Mouse (Mus musculus) ES-E14 (cell line): ENCODE results near the gene Snx3. TPM values are rescaled to one million over a fixed set of nuclear protein-coding genes. Genes with fewer than 3 reads are reported as not detected.

Experiments
- DNase-seq: peaks from one replicate; pipeline ENCODE4 v3.0.0-alpha.2; 2013; ENCODE audit warnings: low read depth, low spot score
- H3K27ac ChIP-seq: 2 replicates; pipeline ENCODE4 v1.5.1; 2012; ENCODE audit warnings: low read depth, mild to moderate bottlenecking, low read length, moderate library complexity, mixed read lengths; ENCODE audit not compliant: poor library complexity, insufficient read depth, severe bottlenecking
- H3K36me3 ChIP-seq: 2 replicates; pipeline ENCODE4 v1.6.1; 2012; ENCODE audit warnings: mild to moderate bottlenecking, low read length, moderate library complexity, mixed read lengths; ENCODE audit not compliant: control insufficient read depth, poor library complexity, insufficient read depth, severe bottlenecking
- H3K4me1 ChIP-seq, 2 experiments: fragments of 150-350 bp in 1 of 2; sonication (generic) in 1 of 2; 2 replicates each; pipeline ENCODE4 v1.6.1; 2012; ENCODE audit warnings: low read length in 2 of 2, mild to moderate bottlenecking in 1 of 2, mixed read lengths in 1 of 2; ENCODE audit not compliant: control insufficient read depth in 2 of 2, insufficient read depth in 2 of 2, poor library complexity in 1 of 2
- H3K4me3 ChIP-seq, 2 experiments: fragments of 150-350 bp in 1 of 2; sonication (generic) in 1 of 2; 2 replicates each; pipeline ENCODE4 v1.5.1; 2012; ENCODE audit warnings: low read length in 2 of 2, low read depth in 1 of 2, mild to moderate bottlenecking in 1 of 2, mixed read lengths in 1 of 2; ENCODE audit not compliant: insufficient read depth in 1 of 2, poor library complexity in 1 of 2, severe bottlenecking in 1 of 2
- H3K9ac ChIP-seq: 2 replicates; pipeline ENCODE4 v1.6.1; 2012; ENCODE audit warnings: low read depth, mild to moderate bottlenecking, low read length, mixed read lengths; ENCODE audit not compliant: poor library complexity, insufficient read depth, severe bottlenecking
- H3K9me3 ChIP-seq: fragments of 150-350 bp; sonication (generic); 2 replicates; pipeline ENCODE4 v1.6.1; 2012; ENCODE audit warnings: low read depth, mild to moderate bottlenecking, low read length; ENCODE audit not compliant: control insufficient read depth, insufficient read depth
- CHD2 ChIP-seq: IDR thresholded peaks from 2 replicates; pipeline ENCODE4 v1.6.1; 2014; ENCODE audit warnings: mild to moderate bottlenecking, low read depth, low read length, inconsistent platforms
- HCFC1 ChIP-seq: IDR thresholded peaks from 2 replicates; pipeline ENCODE4 v1.6.1; 2012; ENCODE audit warnings: low read length, inconsistent platforms, borderline replicate concordance; ENCODE audit not compliant: insufficient read depth
- MAFK ChIP-seq: IDR thresholded peaks from 2 replicates; pipeline ENCODE4 v1.6.1; 2014; ENCODE audit warnings: mild to moderate bottlenecking, low read depth, low read length, inconsistent platforms; ENCODE audit not compliant: insufficient read depth
- ZC3H11A ChIP-seq: IDR thresholded peaks from 2 replicates; pipeline ENCODE4 v1.6.1; 2012; ENCODE audit warnings: low read depth, mild to moderate bottlenecking, inconsistent platforms, low read length, borderline replicate concordance
- ZNF384 ChIP-seq: IDR thresholded peaks from 2 replicates; pipeline ENCODE4 v1.6.1; 2012; ENCODE audit warnings: low read depth, low read length, inconsistent platforms
- in situ Hi-C, 2 experiments: fragments of 600-800 bp; cut with MboI; formaldehyde crosslinking; loops; one replicate each; pipeline ENCODE4 v1.15.1; 2025; ENCODE audit warnings: low sequenced_read_pairs in 2 of 2, inconsistent platforms in 1 of 2; ENCODE audit not compliant: unreplicated experiment in 2 of 2
- total RNA-seq: library from RNA; depleted of rRNA; stranded (reverse); fragments of 300-350 nt; gene quantifications from 2 replicates; pipeline ENCODE4 v1.2.3, GENCODE M21; 2012

Gene Snx3
- total RNA-seq, 1 experiment, result 82.9 TPM

- Histone ChIP-seq H3K4me1 (peaks cover 0 to 3% of the 10 kb centered on the region in 2 experiments; a peak in 1 of 4 replicates), H3K4me3 (no peak overlapping the region), H3K9me3 (no peaks in the 10 kb centered on the region), H3K36me3 (no peaks in the 10 kb centered on the region), H3K9ac (no peak overlapping the region), H3K27ac (no peak overlapping the region)
- no peak for DNase-seq
- in situ Hi-C loops, result no loop called here
- no peak for TF ChIP-seq HCFC1
- no peak for TF ChIP-seq ZNF384
- TF ChIP-seq CHD2, result no peak
Measured at GRCm38 (mm10) chr10:42577525-42578280, 75.9 kb downstream of the Snx3 start.

GRCm38 (mm10) chr10:42578281-42578675 lies 76.4 kb downstream of the Snx3 start:
- H3K4me3 ChIP-seq, result no peak overlapping the region
- no peaks in the 10 kb centered on the region for H3K36me3 ChIP-seq
- H3K9ac ChIP-seq, result no peak overlapping the region
- in situ Hi-C loops, result no loop called here
- H3K4me1 ChIP-seq, result peaks cover 0 to 2% of the 10 kb centered on the region in 2 experiments; a peak in 1 of 4 replicates
- no peak for DNase-seq
- H3K27ac ChIP-seq, result no peak overlapping the region
- H3K9me3 ChIP-seq, result no peaks in the 10 kb centered on the region
- TF ChIP-seq CHD2 (no peak), HCFC1 (no peak), ZNF384 (no peak), MAFK (no peak), ZC3H11A (no peak)

GRCm38 (mm10) chr10:42578698-42579474 lies 77.1 kb downstream of the Snx3 start:
- in situ Hi-C loops, result no loop called here
- Histone ChIP-seq H3K27ac (no peak overlapping the region), H3K9ac (no peak overlapping the region), H3K4me3 (no peak overlapping the region; a peak in 1 of 4 replicates), H3K9me3 (no peaks in the 10 kb centered on the region), H3K36me3 (no peaks in the 10 kb centered on the region), H3K4me1 (peaks cover 0 to 2% of the 10 kb centered on the region in 2 experiments; a peak in 1 of 4 replicates)
- DNase-seq, result no peak
- TF ChIP-seq MAFK (no peak), ZC3H11A (no peak), CHD2 (no peak), HCFC1 (no peak), ZNF384 (no peak)

- Histone ChIP-seq H3K36me3 (no peaks in the 10 kb centered on the region), H3K9ac (no peak overlapping the region), H3K9me3 (no peaks in the 10 kb centered on the region), H3K4me3 (peak overlapping the region; percentile 4 to 12; a peak in 2 of 4 replicates), H3K4me1 (peaks cover 0 to 2% of the 10 kb centered on the region in 2 experiments; a peak in 1 of 4 replicates), H3K27ac (no peak overlapping the region)
- DNase-seq, result no peak
- TF ChIP-seq MAFK, result no peak
- no peak for TF ChIP-seq ZNF384
- TF ChIP-seq HCFC1, result no peak
- no peak for TF ChIP-seq CHD2
- no peak for TF ChIP-seq ZC3H11A
- in situ Hi-C loops, result loop anchor here in 1 of 2 experiments (10.0 kb wide), 1 partner anchor 275 kb away; no protein-coding TSS in a partner anchor
Measured at GRCm38 (mm10) chr10:42579475-42580130, 77.8 kb downstream of the Snx3 start.
